Mouse (Mus musculus): ENCODE measurements around the gene Mepce. TPM values are rescaled to one million over a fixed set of nuclear protein-coding genes. Genes with fewer than 3 reads are reported as not detected.
A peak's percentile ranks its signal among the peaks of the same experiment; 100 is the strongest.

Gene Mepce
- total and polyA plus RNA-seq, 2 experiments from 2014 or later: 5.0 to 18.0 TPM

DNA sequence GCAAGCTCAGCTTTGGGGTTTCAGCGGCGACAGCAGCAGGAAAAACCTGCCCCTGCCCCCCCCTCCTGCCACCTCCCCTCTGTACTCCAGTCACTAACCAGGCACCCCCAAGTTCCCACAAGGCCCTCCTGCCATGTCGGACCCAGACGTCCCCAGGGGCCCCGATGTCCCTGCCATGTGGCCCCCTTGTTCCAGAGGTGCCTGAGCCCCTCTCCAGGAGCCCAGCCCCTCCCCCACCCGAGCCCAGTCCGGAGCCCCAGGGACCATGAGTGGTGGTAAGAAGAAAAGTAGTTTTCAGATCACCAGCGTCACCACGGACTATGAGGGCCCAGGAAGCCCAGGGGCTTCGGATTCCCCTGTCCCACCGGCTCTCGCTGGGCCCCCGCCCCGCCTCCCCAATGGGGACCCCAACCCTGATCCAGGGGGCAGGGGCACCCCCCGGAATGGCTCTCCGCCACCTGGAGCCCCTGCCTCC lies 40.6 kb downstream of the Mepce start:
- Histone ChIP-seq H3K4me3 (ENCODE audit: low read depth, low read length) (peak overlapping the region; percentile 71), H3K27ac (ENCODE audit: low read depth) (peak overlapping the region; percentile 99), H3K36me3 (replicated peaks; ENCODE audit: control insufficient read depth, insufficient read depth, low read length) (peaks cover 10% of the 10 kb centered on the region; the same call in 1 of the 2 replicates), H3K9me3 (replicated peaks; ENCODE audit: control insufficient read depth, low read length) (no peaks in the 10 kb centered on the region), H3K27me3 (ENCODE audit: control insufficient read depth, insufficient read depth, low read length) (no peaks in the 10 kb centered on the region), H3K9ac (replicated peaks; ENCODE audit: low read depth, low read length) (peak overlapping the region; percentile 92), H3K4me1 (ENCODE audit: control insufficient read depth, insufficient read depth) (peaks cover 30% of the 10 kb centered on the region), H3K4me2 (ENCODE audit: low read depth, low read length) (peak overlapping the region; percentile 100)
- 1% methylated on average over 16 of the region's 16 CpGs for WGBS
- no peak for ATAC-seq (ENCODE audit: insufficient read depth, low read depth)
- TF ChIP-seq CTCF (IDR thresholded peaks at IDR 0.05; ENCODE audit: low read depth) (no peak), EP300 (IDR thresholded peaks at IDR 0.05; ENCODE audit: low read depth) (no peak)
- no peak for DNase-seq (ENCODE audit: low spot score)

DNA sequence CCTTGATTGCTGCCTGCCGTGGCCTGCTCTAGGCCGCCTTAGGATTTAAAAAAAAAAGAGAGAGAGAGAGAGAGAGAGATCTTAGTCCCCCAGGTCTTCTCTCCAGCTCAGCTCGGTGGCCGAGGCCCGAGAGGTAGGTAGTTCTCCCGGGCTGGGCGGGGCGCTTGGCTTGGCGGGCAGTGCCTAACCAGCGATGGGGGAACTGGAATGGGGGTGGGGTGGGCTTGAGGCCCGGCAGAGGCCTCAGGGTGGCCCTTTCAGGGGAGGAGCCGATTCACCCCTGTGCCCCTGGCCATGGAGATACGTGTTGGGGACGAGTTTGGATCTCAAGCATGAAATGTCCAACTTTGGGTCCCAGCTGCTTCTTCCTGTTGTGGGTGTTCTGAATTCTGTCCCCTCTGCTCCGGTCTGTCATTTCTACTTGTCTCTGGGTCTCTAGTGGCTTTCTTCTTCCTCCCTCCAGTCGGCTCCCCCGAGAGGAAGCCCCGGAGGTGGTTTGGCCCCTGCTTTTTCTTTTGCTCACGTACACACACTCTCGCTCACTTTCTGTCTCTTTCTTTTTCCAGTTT lies 41.1 kb downstream of the Mepce start:
- H3K27ac ChIP-seq (ENCODE audit: low read depth): peak overlapping the region; percentile 99
- H3K27me3 ChIP-seq (ENCODE audit: control insufficient read depth, insufficient read depth, low read length): no peaks in the 10 kb centered on the region
- peak overlapping the region; percentile 100 for H3K4me2 ChIP-seq (ENCODE audit: low read depth, low read length)
- under 1% methylated on average over 20 of the region's 20 CpGs for whole genome bisulfite sequencing
- H3K4me1 ChIP-seq (ENCODE audit: control insufficient read depth, insufficient read depth): peaks cover 25% of the 10 kb centered on the region
- no peaks in the 10 kb centered on the region for H3K9me3 ChIP-seq (replicated peaks; ENCODE audit: control insufficient read depth, low read length)
- H3K9ac ChIP-seq (replicated peaks; ENCODE audit: low read depth, low read length): peak overlapping the region; percentile 92
- DNase-seq (ENCODE audit: low spot score) (peak; percentile 83), ATAC-seq (ENCODE audit: insufficient read depth, low read depth) (peak; percentile 50)
- H3K4me3 ChIP-seq (ENCODE audit: low read depth, low read length): peak overlapping the region; percentile 71
- TF ChIP-seq CTCF (IDR thresholded peaks at IDR 0.05; ENCODE audit: low read depth): no peak
- TF ChIP-seq EP300 (IDR thresholded peaks at IDR 0.05; ENCODE audit: low read depth): no peak
- peaks cover 4% of the 10 kb centered on the region; the same call in 1 of the 2 replicates for H3K36me3 ChIP-seq (replicated peaks; ENCODE audit: control insufficient read depth, insufficient read depth, low read length)

- peak within 1 kb of the TSS; percentile 71 for H3K4me3 ChIP-seq (ENCODE audit: low read depth, low read length)
- peak within 1 kb of the TSS; percentile 99 for H3K27ac ChIP-seq (ENCODE audit: low read depth)
- H3K36me3 ChIP-seq (replicated peaks; ENCODE audit: control insufficient read depth, insufficient read depth, low read length): no peaks in the 10 kb centered on the region
- H3K27me3 ChIP-seq (ENCODE audit: control insufficient read depth, insufficient read depth, low read length): no peaks in the 10 kb centered on the region
- peak within 1 kb of the TSS; percentile 100 for H3K4me2 ChIP-seq (ENCODE audit: low read depth, low read length)
- ATAC-seq (ENCODE audit: insufficient read depth, low read depth) (peak; percentile 77), DNase-seq (ENCODE audit: low spot score) (peak; percentile 96)
- TF ChIP-seq CTCF (IDR thresholded peaks at IDR 0.05; ENCODE audit: low read depth) (no peak), EP300 (IDR thresholded peaks at IDR 0.05; ENCODE audit: low read depth) (peak; percentile 47)
- no peaks in the 10 kb centered on the region for H3K9me3 ChIP-seq (replicated peaks; ENCODE audit: control insufficient read depth, low read length)
- H3K9ac ChIP-seq (replicated peaks; ENCODE audit: low read depth, low read length): peak within 1 kb of the TSS; percentile 92
- 4% methylated on average over 28 of the region's 28 CpGs for whole genome bisulfite sequencing
- peaks cover 16% of the 10 kb centered on the region for H3K4me1 ChIP-seq (ENCODE audit: control insufficient read depth, insufficient read depth)
These were observed 42.0 kb downstream of the Mepce start, which contains the start of gene Tsc22d4 for GRCm38 (mm10) chr5:137745214-137746171. TSS of gene Tsc22d4 (plus strand) at chr5:137745730.

DNA sequence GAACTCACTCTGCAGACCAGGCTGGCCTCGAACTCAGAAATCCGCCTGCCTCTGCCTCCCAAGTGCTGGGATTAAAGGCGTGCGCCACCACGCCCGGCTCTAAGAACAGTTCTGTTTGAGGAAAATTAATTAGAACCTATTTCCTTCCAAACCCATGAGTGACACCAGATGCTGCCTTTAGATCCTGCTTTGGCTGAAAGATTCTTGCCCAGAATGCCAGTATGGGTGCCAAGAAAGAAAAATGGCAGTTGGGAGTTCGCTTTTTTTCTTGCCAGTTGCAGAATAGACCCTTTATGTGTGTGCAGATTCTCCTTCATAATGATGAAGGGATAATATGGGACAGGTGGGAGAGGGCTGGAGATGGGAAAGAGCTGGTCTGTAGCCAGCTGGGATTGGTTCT lies 43.3 kb downstream of the Mepce start:
- DNase-seq (ENCODE audit: low spot score) (no peak), ATAC-seq (ENCODE audit: insufficient read depth, low read depth) (no peak)
- no peak overlapping the region for H3K9ac ChIP-seq (replicated peaks; ENCODE audit: low read depth, low read length)
- no peak overlapping the region for H3K27ac ChIP-seq (ENCODE audit: low read depth)
- H3K4me2 ChIP-seq (ENCODE audit: low read depth, low read length): no peak overlapping the region
- WGBS: 93% methylated on average over 7 of the region's 7 CpGs
- H3K27me3 ChIP-seq (ENCODE audit: control insufficient read depth, insufficient read depth, low read length): no peaks in the 10 kb centered on the region
- H3K4me3 ChIP-seq (ENCODE audit: low read depth, low read length): no peak overlapping the region
- peaks cover 12% of the 10 kb centered on the region for H3K4me1 ChIP-seq (ENCODE audit: control insufficient read depth, insufficient read depth)
- H3K9me3 ChIP-seq (replicated peaks; ENCODE audit: control insufficient read depth, low read length): no peaks in the 10 kb centered on the region
- TF ChIP-seq EP300 (IDR thresholded peaks at IDR 0.05; ENCODE audit: low read depth) (no peak), CTCF (IDR thresholded peaks at IDR 0.05; ENCODE audit: low read depth) (no peak)
- no peaks in the 10 kb centered on the region for H3K36me3 ChIP-seq (replicated peaks; ENCODE audit: control insufficient read depth, insufficient read depth, low read length)

- no peaks in the 10 kb centered on the region for H3K27me3 ChIP-seq (ENCODE audit: control insufficient read depth, insufficient read depth, low read length)
- H3K36me3 ChIP-seq (replicated peaks; ENCODE audit: control insufficient read depth, insufficient read depth, low read length): no peaks in the 10 kb centered on the region
- TF ChIP-seq EP300 (IDR thresholded peaks at IDR 0.05; ENCODE audit: low read depth) (no peak), CTCF (IDR thresholded peaks at IDR 0.05; ENCODE audit: low read depth) (no peak)
- ATAC-seq (ENCODE audit: insufficient read depth, low read depth) (no peak), DNase-seq (ENCODE audit: low spot score) (no peak)
- no peaks in the 10 kb centered on the region for H3K9me3 ChIP-seq (replicated peaks; ENCODE audit: control insufficient read depth, low read length)
- H3K9ac ChIP-seq (replicated peaks; ENCODE audit: low read depth, low read length): no peak overlapping the region
- no peak overlapping the region for H3K27ac ChIP-seq (ENCODE audit: low read depth)
- WGBS: 92% methylated on average over 6 of the region's 6 CpGs
- peaks cover 3% of the 10 kb centered on the region; the same call in 1 of the 2 replicates for H3K4me1 ChIP-seq (ENCODE audit: control insufficient read depth, insufficient read depth)
- H3K4me2 ChIP-seq (ENCODE audit: low read depth, low read length): no peak overlapping the region
- no peak overlapping the region for H3K4me3 ChIP-seq (ENCODE audit: low read depth, low read length)
These were observed 44.6 kb downstream of the Mepce start for GRCm38 (mm10) chr5:137742836-137743235.
